Mouse (Mus musculus) embryonic facial prominence, embryonic 12.5 days (tissue): ENCODE results near the gene Gcdh. TPM values are rescaled to one million over a fixed set of nuclear protein-coding genes. Genes with fewer than 3 reads are reported as not detected.
A peak's percentile ranks its signal among the peaks of the same experiment; 100 is the strongest.

Experiments used
- ATAC-seq: fragments of 200-750 bp; cut with Nextera tagmentation; 2 replicates; pipeline ENCODE4 v1.8.0; 2017; ENCODE audit not compliant: insufficient number of reproducible peaks, insufficient read depth, low FRiP score, low TSS enrichment
- H3K27ac ChIP-seq: fragments of 300-500 bp; sonication (generic); 2 replicates; pipeline ENCODE4 v1.5.1; 2016; ENCODE audit warnings: mild to moderate bottlenecking
- H3K27me3 ChIP-seq: fragments of 300-500 bp; sonication (generic); 2 replicates; pipeline ENCODE4 v1.6.1; 2016; ENCODE audit warnings: mild to moderate bottlenecking, moderate library complexity
- H3K36me3 ChIP-seq: fragments of 300-500 bp; sonication (generic); 2 replicates; pipeline ENCODE4 v1.6.1; 2016; ENCODE audit warnings: mild to moderate bottlenecking
- H3K4me1 ChIP-seq: fragments of 300-500 bp; sonication (generic); 2 replicates; pipeline ENCODE4 v1.6.1; 2016
- H3K4me2 ChIP-seq: fragments of 300-500 bp; sonication (generic); replicated peaks from 2 replicates; pipeline ENCODE4 v1.6.1; 2016; ENCODE audit warnings: mild to moderate bottlenecking, moderate library complexity
- H3K4me3 ChIP-seq: fragments of 300-500 bp; sonication (generic); 2 replicates; pipeline ENCODE4 v1.5.1; 2016; ENCODE audit warnings: mild to moderate bottlenecking
- H3K9ac ChIP-seq: fragments of 300-500 bp; sonication (generic); 2 replicates; pipeline ENCODE4 v1.6.1; 2016; ENCODE audit warnings: mild to moderate bottlenecking, moderate library complexity
- H3K9me3 ChIP-seq: fragments of 300-500 bp; sonication (generic); 2 replicates; pipeline ENCODE4 v1.6.1; 2016; ENCODE audit warnings: mild to moderate bottlenecking, moderate library complexity
- WGBS: fragments of 180-500 bp; shearing (Covaris S2); methylation state at CpG from one replicate; pipeline ENCODE4 v1.1.7; 2016; 5-methylcytosine and 5-hydroxymethylcytosine counted together
- polyA plus RNA-seq: library from polyadenylated mRNA; unstranded; fragments of >200 nt; fragmentation: Nextera tagmentation; extraction: Ambion mirVana; gene quantifications from 2 replicates; pipeline ENCODE4 v1.2.1, GENCODE M21; 2016

Gene Gcdh
- polyA plus RNA-seq, 1 experiment from 2014 or later, result 45.2 TPM

DNA sequence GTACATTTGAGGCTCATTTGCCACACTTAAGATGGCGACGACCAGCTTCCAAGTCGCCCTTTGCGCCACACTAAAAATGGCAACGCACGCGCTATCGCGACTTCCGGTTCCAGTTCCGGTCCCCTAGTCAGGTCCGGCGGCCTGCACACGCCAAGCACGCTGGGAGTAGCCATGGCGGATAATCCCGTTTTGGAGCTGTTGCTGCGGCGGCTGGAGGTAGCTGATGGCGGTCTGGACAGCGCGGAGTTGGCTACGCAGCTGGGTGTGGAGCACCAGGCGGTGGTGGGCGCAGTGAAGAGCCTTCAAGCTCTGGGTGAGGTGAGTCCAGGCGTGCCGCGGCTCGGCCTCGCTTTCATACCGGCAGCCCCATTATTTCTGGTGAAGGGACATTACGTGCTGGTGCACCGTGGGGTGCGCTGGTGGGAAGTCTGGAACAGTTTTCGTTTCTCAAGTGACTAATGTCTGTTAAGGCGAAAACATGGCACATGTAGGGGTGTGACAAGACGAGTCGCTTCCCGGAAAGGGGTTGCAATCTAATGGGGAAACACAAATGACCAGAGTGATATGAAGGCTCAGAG, 36.8 kb downstream of the Gcdh start, which contains the start of gene Farsa:
Gene Farsa (plus strand): TSS at position 126 of the 578 bp plus-strand sequence.
- Histone ChIP-seq H3K36me3 (peaks cover 28% of the 10 kb centered on the region), H3K9ac (peak within 1 kb of the TSS; percentile 92), H3K27me3 (no peaks in the 10 kb centered on the region), H3K4me2 (peak within 1 kb of the TSS; percentile 92), H3K4me1 (peaks cover 12% of the 10 kb centered on the region), H3K9me3 (no peaks in the 10 kb centered on the region), H3K27ac (peak within 1 kb of the TSS; percentile 74), H3K4me3 (peak within 1 kb of the TSS; percentile 97)
- peak; percentile 80 for ATAC-seq
- WGBS, result under 1% methylated on average over 39 of the region's 39 CpGs

DNA sequence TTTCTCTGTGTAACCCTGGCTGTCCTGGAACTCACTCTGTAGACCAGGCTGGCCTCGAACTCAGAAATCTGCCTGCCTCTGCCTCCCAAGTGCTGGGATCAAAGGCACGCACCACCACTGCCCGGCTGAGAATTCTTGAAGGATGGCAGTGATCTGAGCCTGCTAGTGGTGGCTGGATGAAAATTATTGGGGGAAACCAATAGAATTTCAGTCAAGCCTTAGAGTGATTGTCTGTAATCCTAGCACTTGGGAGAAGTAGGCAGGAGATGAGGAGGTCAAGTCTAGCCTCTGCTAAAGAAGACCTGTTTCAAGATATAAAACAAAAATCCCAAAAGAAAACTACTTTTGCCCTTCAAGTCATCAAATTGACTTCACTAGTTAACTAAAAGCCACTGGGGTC, 37.3 kb downstream of the Gcdh start:
- H3K36me3 ChIP-seq, result peaks cover 23% of the 10 kb centered on the region
- peak; percentile 13; the same call in 1 of the 2 replicates for ATAC-seq
- H3K27me3 ChIP-seq, result no peaks in the 10 kb centered on the region
- peaks cover 12% of the 10 kb centered on the region for H3K4me1 ChIP-seq
- H3K27ac ChIP-seq, result no peak overlapping the region
- peak overlapping the region; percentile 97 for H3K4me3 ChIP-seq
- 97% methylated on average over 3 of the region's 3 CpGs for WGBS
- no peak overlapping the region for H3K9ac ChIP-seq
- 0 out of 2 replicates have a peak overlapping the region, but pooled peaks have one; percentile 92 for H3K4me2 ChIP-seq
- H3K9me3 ChIP-seq, result no peaks in the 10 kb centered on the region

DNA sequence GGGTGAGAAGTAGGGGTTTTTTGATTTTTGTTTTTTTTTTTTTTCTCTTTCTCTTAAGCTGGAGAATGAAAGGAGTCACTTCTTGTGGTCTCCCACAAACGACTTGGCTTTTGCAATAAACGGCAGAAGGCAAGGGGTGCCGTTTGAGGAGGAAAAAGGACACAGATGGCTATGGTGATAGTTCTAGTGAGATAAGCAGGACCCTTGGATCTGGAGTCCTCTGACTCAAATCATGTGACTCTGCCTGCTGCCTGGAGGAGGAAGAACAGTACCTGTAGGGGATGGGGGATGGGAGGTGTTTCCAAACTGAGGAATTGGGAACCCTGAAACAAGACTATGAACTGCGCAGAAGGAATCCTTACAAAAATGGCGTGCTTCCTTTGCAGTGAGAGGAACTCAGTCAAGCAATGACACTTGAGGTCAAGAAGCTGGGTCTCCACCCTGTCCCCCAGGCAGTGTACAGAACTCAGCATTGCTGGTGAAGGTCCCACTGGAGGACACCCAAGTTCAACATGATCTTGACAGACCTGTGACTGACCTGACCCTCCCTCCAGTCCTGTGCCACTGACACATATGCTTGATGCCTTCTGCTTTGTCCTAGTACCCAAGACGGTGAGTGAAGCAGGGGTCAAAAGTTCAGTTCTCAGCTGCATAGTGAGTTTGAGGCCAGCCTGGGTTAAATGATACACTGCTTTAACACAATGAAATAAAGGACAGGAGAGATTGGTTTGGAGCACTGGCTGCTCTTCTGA, 45.9 kb downstream of the Gcdh start:
- H3K4me2 ChIP-seq, result peak overlapping the region; percentile 76
- peak overlapping the region; percentile 86 for H3K27ac ChIP-seq
- 54% methylated on average over 6 of the region's 6 CpGs for WGBS
- peaks cover 26% of the 10 kb centered on the region for H3K36me3 ChIP-seq
- no peaks in the 10 kb centered on the region for H3K9me3 ChIP-seq
- H3K27me3 ChIP-seq, result no peaks in the 10 kb centered on the region
- peak overlapping the region; percentile 93 for H3K4me3 ChIP-seq
- no peak for ATAC-seq
- H3K9ac ChIP-seq, result peak overlapping the region; percentile 70
- H3K4me1 ChIP-seq, result peaks cover 29% of the 10 kb centered on the region

DNA sequence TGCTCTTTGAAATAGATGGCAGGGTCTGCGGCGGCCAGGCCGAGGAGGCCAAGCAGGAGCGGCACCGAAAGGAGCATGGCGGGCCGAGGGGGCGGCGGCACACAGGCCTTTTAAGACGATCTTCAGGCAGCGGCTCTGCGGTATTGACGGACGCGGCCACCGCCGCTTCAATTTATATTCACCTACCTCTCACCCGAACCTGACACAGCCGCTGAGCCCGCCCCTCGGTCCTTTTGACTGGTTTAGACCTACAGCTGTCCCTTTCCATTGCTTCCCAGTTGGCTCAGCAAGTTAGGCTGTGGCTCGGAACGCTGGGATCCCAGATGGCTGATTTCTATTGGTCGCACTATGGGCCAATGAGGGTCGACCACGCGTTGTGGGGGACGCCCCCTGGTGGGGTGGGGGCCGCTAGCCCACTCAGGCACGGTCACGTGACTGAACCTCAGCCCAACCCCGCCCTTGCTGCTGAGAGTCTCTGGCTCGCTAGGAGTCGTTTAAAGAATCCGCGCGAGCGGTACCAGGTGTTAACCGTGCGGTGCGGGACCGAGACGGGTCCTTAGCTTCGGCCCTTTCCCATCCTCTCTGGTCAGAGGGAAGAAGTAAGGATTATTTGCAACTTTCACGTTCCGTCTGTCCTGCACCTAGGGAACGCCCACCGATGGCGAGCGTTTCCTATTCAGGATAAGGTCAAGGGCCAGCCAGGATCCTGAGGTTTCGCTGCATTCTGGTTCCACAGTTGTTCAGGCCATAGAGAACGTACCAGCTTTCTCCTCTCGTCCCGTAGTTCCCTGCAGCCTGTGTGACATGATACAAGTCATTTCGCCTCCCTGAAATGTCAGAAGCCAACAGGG, 46.8 kb downstream of the Gcdh start, which contains the start of gene Calr:
Gene Calr (minus strand): TSS at position 213 of the 851 bp plus-strand sequence.
- H3K4me1 ChIP-seq, result peaks cover 30% of the 10 kb centered on the region
- peak within 1 kb of the TSS; percentile 91 for H3K9ac ChIP-seq
- peak within 1 kb of the TSS; percentile 86 for H3K27ac ChIP-seq
- peak within 1 kb of the TSS; percentile 93 for H3K4me3 ChIP-seq
- no peaks in the 10 kb centered on the region for H3K9me3 ChIP-seq
- peak; percentile 100 for ATAC-seq
- no peaks in the 10 kb centered on the region for H3K27me3 ChIP-seq
- H3K4me2 ChIP-seq, result peak within 1 kb of the TSS; percentile 76
- under 1% methylated on average over 55 of the region's 55 CpGs for WGBS
- peaks cover 35% of the 10 kb centered on the region for H3K36me3 ChIP-seq

DNA sequence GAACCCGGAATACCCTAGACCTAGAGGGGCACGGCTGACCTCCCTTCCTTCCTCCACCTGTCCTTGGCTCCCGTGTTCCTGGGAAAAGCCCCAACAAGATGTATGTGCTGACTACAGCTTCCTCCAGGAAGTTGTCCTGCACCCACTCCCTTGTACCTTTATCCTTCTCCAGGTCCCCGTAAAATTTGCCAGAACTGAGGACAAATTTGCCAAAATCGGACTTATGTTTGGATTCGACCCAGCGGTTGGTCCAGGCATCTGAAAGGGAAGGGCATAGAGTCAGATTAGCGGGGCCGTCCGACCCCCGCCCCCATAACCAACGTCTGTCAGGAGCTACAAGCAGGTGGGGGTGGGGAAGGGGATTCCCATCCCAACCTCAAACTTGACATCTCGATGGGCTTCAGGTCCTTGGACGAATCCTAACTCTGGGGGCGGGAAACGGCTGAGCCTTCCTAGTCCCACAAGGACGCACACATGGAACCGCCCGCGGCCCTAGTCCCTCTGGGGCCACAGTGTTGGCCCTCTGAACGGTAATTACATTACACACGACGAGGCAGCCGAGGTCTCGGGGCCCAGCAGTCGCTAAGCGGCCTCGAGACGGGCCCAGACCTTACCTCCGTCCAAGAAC, 47.5 kb downstream of the Gcdh start:
- Histone ChIP-seq H3K27ac (peak overlapping the region; percentile 79), H3K4me3 (peak overlapping the region; percentile 93), H3K4me1 (peaks cover 30% of the 10 kb centered on the region), H3K4me2 (peak overlapping the region; percentile 76), H3K9ac (peak overlapping the region; percentile 91), H3K36me3 (peaks cover 42% of the 10 kb centered on the region), H3K27me3 (no peaks in the 10 kb centered on the region), H3K9me3 (no peaks in the 10 kb centered on the region)
- peak; percentile 31 for ATAC-seq
- under 1% methylated on average over 30 of the region's 30 CpGs for WGBS

DNA sequence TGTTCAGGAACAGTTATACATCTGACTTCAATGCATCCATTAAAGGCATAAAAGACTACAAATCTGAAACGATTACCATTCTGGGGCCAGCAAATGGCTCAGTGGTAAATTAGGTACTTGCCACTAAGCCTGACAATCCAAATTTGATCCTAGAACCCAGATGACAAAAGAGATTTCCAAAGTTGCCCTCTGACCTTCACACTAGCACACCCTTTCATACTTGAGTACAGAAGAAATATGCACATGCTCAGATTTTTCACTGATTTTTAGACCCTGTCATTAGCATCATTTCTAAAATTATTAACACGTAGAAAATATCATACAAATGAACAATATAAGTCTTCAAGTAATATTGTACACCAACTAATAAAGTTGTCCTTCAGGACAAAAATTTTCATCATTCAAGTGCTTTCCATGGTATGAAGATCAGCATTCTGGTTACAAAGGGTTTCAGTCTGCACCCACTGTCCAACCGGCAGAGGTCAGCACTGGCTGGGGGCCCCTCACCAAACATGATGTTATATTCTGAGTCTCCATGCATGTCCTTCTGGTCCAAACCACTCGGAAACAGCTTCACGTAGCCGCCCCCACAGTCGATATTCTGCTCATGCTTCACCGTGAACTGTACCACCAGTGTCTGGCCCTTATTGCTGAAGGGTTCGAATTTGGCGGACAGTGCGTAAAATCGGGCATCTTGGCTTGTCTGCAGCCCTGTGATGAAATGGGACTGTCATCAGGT, 48.2 kb downstream of the Gcdh start:
- H3K4me2 ChIP-seq, result peak overlapping the region; percentile 76
- H3K36me3 ChIP-seq, result peaks cover 42% of the 10 kb centered on the region

DNA sequence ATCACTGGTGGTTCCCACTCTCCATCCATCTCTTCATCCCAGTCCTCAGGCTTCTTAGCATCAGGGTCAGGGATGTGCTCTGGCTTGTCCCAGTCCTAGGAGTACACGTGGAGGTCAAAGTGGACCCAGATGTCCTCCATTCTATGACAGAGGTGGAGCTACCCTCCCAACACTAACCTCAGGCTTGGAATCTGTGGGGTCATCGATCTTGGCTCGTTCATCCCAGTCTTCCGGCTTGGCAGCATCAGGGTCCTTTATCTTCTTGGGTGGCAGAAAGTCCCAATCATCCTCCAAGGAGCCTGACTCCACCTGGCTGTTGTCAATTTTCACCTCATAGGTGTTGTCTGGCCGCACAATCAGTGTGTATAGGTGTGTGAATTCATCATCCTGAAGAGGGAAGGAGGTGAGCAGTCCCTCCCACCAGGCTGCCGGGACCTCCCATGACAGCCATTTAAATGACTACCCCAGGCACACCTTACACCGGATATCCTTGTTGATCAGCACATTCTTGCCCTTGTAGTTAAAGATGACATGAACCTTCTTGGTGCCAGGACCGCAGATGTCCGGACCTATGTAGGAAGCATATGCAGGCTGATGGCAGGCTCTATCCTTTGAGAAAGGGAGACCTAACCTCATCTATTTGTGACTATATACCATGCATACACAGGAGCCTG, 49.2 kb downstream of the Gcdh start:
- peak overlapping the region; percentile 57; the same call in 1 of the 2 replicates for H3K27ac ChIP-seq
- no peak for ATAC-seq
- peak overlapping the region; percentile 91 for H3K9ac ChIP-seq
- H3K4me1 ChIP-seq, result peaks cover 33% of the 10 kb centered on the region
- H3K4me2 ChIP-seq, result peak overlapping the region; percentile 76
- peaks cover 42% of the 10 kb centered on the region for H3K36me3 ChIP-seq
- H3K4me3 ChIP-seq, result peak overlapping the region; percentile 93
- H3K27me3 ChIP-seq, result no peaks in the 10 kb centered on the region
- WGBS, result 80% methylated on average over 9 of the region's 9 CpGs
- H3K9me3 ChIP-seq, result no peaks in the 10 kb centered on the region

More for the DNA sequence above, 48.2 kb downstream of the Gcdh start:
- H3K4me3 ChIP-seq, result peak overlapping the region; percentile 93
- ATAC-seq, result no peak
- 18% methylated on average over 12 of the region's 12 CpGs for WGBS
- H3K9me3 ChIP-seq, result no peaks in the 10 kb centered on the region
- peak overlapping the region; percentile 79 for H3K27ac ChIP-seq
- peaks cover 30% of the 10 kb centered on the region for H3K4me1 ChIP-seq
- no peaks in the 10 kb centered on the region for H3K27me3 ChIP-seq
- H3K9ac ChIP-seq, result peak overlapping the region; percentile 91

DNA sequence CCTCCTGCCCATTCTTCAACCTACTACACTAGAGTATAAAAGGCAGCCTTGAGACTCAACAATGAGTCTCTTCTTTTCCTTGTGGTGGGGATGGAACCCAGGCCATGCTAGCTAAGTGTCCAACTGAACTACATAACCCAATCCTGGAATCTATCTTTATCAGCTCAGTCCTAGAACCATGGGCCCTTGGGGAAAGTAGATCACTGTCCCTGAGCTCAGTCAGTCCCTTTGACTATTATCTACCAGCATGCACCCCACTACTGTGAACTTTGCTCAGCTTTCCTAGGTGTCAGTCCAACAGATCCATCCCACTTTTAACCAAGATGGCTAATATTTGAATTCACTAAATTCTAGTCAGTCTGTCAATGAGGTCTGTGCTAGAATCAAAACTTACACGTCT, 52.2 kb downstream of the Gcdh start:
- H3K4me3 ChIP-seq, result no peak overlapping the region
- H3K4me1 ChIP-seq, result peaks cover 48% of the 10 kb centered on the region
- peaks cover 69% of the 10 kb centered on the region for H3K36me3 ChIP-seq
- H3K4me2 ChIP-seq, result no peak overlapping the region
- WGBS, result 74% methylated on average over 1 of the region's 1 CpGs
- H3K27me3 ChIP-seq, result no peaks in the 10 kb centered on the region
- no peak overlapping the region for H3K27ac ChIP-seq
- ATAC-seq, result no peak
- no peak overlapping the region for H3K9ac ChIP-seq
- no peaks in the 10 kb centered on the region for H3K9me3 ChIP-seq

DNA sequence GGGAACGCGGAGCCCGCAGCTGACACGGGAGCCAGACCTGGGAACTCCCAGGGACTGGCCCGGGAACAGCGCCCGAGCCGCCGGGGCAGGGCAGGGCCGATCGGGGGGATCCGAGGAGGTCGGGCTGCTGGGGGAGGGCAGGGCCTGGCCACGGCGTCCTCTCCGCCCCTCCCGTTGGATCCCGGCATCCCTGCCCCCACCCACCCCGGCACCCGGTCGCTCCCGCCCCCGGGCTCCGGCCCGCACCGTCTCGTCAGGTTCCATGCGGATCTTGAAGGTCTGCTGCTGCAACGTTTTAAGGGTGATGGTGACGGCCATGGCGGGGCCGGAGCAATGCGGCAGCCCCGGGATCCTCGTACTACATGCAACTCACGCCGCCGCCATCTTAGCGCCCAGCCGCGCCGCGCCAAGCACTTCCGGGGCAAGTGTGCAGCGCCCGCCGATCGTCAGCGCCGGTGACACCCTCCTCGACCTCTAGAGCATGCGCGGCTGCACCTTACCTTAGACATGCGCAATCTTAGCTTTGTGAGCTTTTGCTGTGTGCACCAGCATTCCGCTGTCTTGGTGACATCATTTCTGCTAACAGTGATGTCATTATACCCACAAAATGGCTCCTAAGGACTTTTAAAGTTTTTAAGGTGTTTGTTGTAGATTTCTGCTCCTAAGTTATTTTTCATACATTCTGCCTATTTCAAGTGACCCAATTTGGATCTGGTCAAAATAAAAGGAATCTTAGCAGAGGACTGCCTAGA, 53.3 kb downstream of the Gcdh start, which contains the start of gene Rad23a:
Gene Rad23a (minus strand): TSS at position 418 of the 752 bp plus-strand sequence.
- peak; percentile 89 for ATAC-seq
- Histone ChIP-seq H3K9ac (peak within 1 kb of the TSS; percentile 85), H3K4me3 (peak within 1 kb of the TSS; percentile 88), H3K4me2 (peak within 1 kb of the TSS; percentile 67), H3K9me3 (no peaks in the 10 kb centered on the region), H3K4me1 (peaks cover 52% of the 10 kb centered on the region), H3K27ac (peak within 1 kb of the TSS; percentile 92), H3K36me3 (peaks cover 80% of the 10 kb centered on the region), H3K27me3 (no peaks in the 10 kb centered on the region)
- WGBS, result under 1% methylated on average over 52 of the region's 55 CpGs

DNA sequence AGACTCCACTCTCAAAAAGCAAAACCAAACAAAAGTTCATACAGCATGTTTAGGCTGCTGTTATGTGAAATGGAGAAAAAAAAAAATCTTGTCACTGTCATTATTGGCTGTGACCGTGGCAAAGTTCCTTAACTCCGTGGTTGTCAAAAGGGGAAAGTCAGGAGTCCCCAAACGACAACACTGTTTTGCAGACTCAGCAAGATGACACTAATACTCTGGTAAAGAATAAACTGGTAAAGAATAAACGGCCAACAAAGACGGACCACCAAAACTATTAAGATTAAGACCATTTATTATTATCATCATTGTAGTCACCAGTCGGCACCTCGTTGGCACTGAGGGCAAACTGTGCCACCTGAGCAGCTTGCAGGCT, 53.9 kb downstream of the Gcdh start:
- 4% methylated on average over 7 of the region's 7 CpGs for WGBS
- H3K4me2 ChIP-seq, result peak overlapping the region; percentile 67
- H3K9me3 ChIP-seq, result no peaks in the 10 kb centered on the region
- H3K4me3 ChIP-seq, result peak overlapping the region; percentile 88
- H3K4me1 ChIP-seq, result peaks cover 48% of the 10 kb centered on the region
- H3K27ac ChIP-seq, result peak overlapping the region; percentile 92
- peaks cover 78% of the 10 kb centered on the region for H3K36me3 ChIP-seq
- H3K27me3 ChIP-seq, result no peaks in the 10 kb centered on the region
- no peak for ATAC-seq
- peak overlapping the region; percentile 85 for H3K9ac ChIP-seq
